Mouse (Mus musculus): ENCODE data around the gene Pex14.

- TF ChIP-seq POLR2A (IDR thresholded peaks at IDR 0.05; ENCODE audit: low read depth, low read length): no peak
- TF ChIP-seq CTCF (conservative IDR thresholded peaks at IDR 0.05; ENCODE audit: insufficient read depth, insufficient read length, low read depth, low read length): no peak
These were observed 164.5 kb downstream of the Pex14 start for GRCm38 (mm10) chr4:148935211-148935610.

Measured in kidney, adult 2 months (tissue).